Mouse (Mus musculus) intestine, embryonic 15.5 days (tissue): ENCODE data around the gene Mylk4. TPM values are rescaled to one million over a fixed set of nuclear protein-coding genes. Genes with fewer than 3 reads are reported as not detected.

Experiments
- ATAC-seq: fragments of 200-750 bp; cut with Nextera tagmentation; 2 replicates; pipeline ENCODE4 v1.8.0; 2017; ENCODE audit warnings: moderate TSS enrichment, moderate library complexity
- H3K27ac ChIP-seq: fragments of 300-500 bp; sonication (generic); 2 replicates; pipeline ENCODE4 v1.5.1; 2015; ENCODE audit warnings: mild to moderate bottlenecking, inconsistent platforms
- H3K27me3 ChIP-seq: fragments of 300-500 bp; sonication (generic); replicated peaks from 2 replicates; pipeline ENCODE4 v1.6.1; 2015; ENCODE audit warnings: inconsistent platforms
- H3K36me3 ChIP-seq: fragments of 300-500 bp; sonication (generic); 2 replicates; pipeline ENCODE4 v1.6.1; 2015; ENCODE audit warnings: inconsistent platforms
- H3K4me1 ChIP-seq: fragments of 300-500 bp; sonication (generic); replicated peaks from 2 replicates; pipeline ENCODE4 v1.6.1; 2015; ENCODE audit warnings: inconsistent platforms
- H3K4me2 ChIP-seq: fragments of 300-500 bp; sonication (generic); replicated peaks from 2 replicates; pipeline ENCODE4 v1.6.1; 2015; ENCODE audit warnings: mild to moderate bottlenecking, inconsistent platforms
- H3K4me3 ChIP-seq: fragments of 300-500 bp; sonication (generic); replicated peaks from 2 replicates; pipeline ENCODE4 v1.5.1; 2015; ENCODE audit warnings: inconsistent platforms
- H3K9ac ChIP-seq: fragments of 300-500 bp; sonication (generic); 2 replicates; pipeline ENCODE4 v1.6.1; 2015; ENCODE audit warnings: inconsistent platforms
- H3K9me3 ChIP-seq: fragments of 300-500 bp; sonication (generic); 2 replicates; pipeline ENCODE4 v1.6.1; 2016; ENCODE audit warnings: inconsistent platforms
- WGBS: fragments of 180-500 bp; shearing (Covaris S2); methylation state at CpG from one replicate; pipeline ENCODE4 v1.1.7; 2015; 5-methylcytosine and 5-hydroxymethylcytosine counted together
- polyA plus RNA-seq: library from polyadenylated mRNA; unstranded; fragments of >200 nt; fragmentation: Nextera tagmentation; extraction: Ambion mirVana; gene quantifications from 2 replicates; pipeline ENCODE4 v1.2.1, GENCODE M21; 2015

Gene Mylk4
- polyA plus RNA-seq, 1 experiment from 2014 or later, result 0.08 TPM

DNA sequence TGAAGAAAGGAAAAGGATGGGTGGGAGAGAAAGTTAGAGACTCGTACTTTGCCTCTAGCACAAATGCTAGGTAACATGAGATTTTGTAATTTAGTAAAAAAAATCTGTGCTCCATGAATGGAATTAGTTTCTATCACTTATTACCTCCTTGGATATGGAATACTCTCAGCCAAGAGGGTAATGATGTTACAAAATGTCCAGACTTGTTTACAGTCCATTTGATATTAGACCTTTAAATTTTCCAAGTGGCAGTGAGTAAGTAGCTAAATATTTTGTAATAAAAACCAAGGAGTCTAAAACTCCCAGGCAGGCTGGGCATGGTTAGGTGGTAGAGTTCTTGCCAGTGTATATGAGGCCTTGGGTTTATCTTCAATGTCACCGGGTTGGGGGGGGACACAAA lies 3.8 kb upstream of the Mylk4 start:
- Histone ChIP-seq H3K27me3 (no peaks in the 10 kb centered on the region), H3K36me3 (no peaks in the 10 kb centered on the region), H3K4me1 (no peaks in the 10 kb centered on the region), H3K9me3 (no peaks in the 10 kb centered on the region), H3K9ac (no peak overlapping the region), H3K4me3 (no peak overlapping the region), H3K4me2 (no peak overlapping the region), H3K27ac (no peak overlapping the region)
- WGBS, result 64% methylated on average over 2 of the region's 2 CpGs
- no peak for ATAC-seq

DNA sequence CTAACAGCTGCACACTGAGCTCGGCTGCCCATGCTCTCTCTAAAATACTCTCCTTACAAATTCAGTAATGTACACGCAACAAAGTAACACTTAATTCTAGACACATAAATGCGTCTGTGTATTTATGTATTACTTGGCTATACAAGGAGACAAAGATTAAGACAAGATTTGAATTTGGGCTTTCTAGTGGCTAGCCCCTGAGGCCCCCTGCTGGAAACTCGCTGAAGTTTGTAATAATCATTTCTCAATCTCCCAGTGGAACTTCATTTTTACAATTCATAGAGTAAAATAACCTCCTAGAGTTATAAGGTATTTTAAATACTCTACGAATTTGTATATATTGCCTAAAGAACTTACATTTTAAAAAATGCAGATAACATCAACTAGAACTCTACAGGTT lies 699 bp downstream of the Mylk4 start:
- ATAC-seq, result no peak
- Histone ChIP-seq H3K27me3 (no peaks in the 10 kb centered on the region), H3K36me3 (no peaks in the 10 kb centered on the region)

DNA sequence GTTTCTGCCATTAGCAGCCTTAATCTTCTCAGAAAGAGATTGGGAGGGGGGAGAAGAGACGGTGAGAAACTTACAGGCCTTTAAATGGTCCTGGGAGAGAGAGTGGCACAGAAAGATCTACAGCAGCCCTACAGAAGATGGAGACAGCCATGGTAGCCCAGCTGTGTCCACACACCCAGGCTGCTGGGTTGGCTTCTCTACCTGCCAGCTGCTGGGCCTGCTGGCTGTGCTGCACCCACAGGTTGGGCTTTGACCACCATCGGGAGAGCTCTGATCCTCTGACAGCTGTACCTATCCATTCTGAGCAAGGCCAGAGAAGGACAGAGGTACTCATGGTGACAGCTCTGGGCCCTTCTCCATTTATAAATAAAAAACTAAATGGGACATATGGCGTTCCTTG lies 4.9 kb downstream of the Mylk4 start:
- no peak overlapping the region for H3K9ac ChIP-seq
- 66% methylated on average over 3 of the region's 3 CpGs for WGBS
- H3K27me3 ChIP-seq, result no peaks in the 10 kb centered on the region
- no peak overlapping the region for H3K4me2 ChIP-seq
- H3K4me1 ChIP-seq, result no peaks in the 10 kb centered on the region
- H3K9me3 ChIP-seq, result no peaks in the 10 kb centered on the region
- no peaks in the 10 kb centered on the region for H3K36me3 ChIP-seq
- no peak for ATAC-seq
- H3K4me3 ChIP-seq, result no peak overlapping the region
- no peak overlapping the region for H3K27ac ChIP-seq

More for the DNA sequence above, 699 bp downstream of the Mylk4 start:
- no peak overlapping the region for H3K4me2 ChIP-seq
- no peak overlapping the region for H3K27ac ChIP-seq
- 65% methylated on average over 5 of the region's 5 CpGs for WGBS
- H3K9me3 ChIP-seq, result no peaks in the 10 kb centered on the region
- no peaks in the 10 kb centered on the region for H3K4me1 ChIP-seq
- H3K9ac ChIP-seq, result no peak overlapping the region
- H3K4me3 ChIP-seq, result no peak overlapping the region

- Histone ChIP-seq H3K4me3 (no peak overlapping the region), H3K4me2 (no peak overlapping the region), H3K27me3 (no peaks in the 10 kb centered on the region), H3K4me1 (no peaks in the 10 kb centered on the region), H3K9me3 (no peaks in the 10 kb centered on the region), H3K27ac (no peak overlapping the region), H3K36me3 (no peaks in the 10 kb centered on the region), H3K9ac (no peak overlapping the region)
- ATAC-seq, result no peak
- WGBS, result 90% methylated on average over 10 of the region's 10 CpGs
Measured at GRCm38 (mm10) chr13:32776350-32776749, 7.4 kb downstream of the Mylk4 start.

GRCm38 (mm10) chr13:32775889-32776288 lies 7.9 kb downstream of the Mylk4 start:
- no peak for ATAC-seq
- H3K36me3 ChIP-seq, result no peaks in the 10 kb centered on the region

GRCm38 (mm10) chr13:32769960-32770359 lies 13.8 kb downstream of the Mylk4 start:
- no peak overlapping the region for H3K4me3 ChIP-seq
- H3K9me3 ChIP-seq, result no peaks in the 10 kb centered on the region
- no peaks in the 10 kb centered on the region for H3K4me1 ChIP-seq
- no peaks in the 10 kb centered on the region for H3K27me3 ChIP-seq
- no peaks in the 10 kb centered on the region for H3K36me3 ChIP-seq
- ATAC-seq, result no peak
- no peak overlapping the region for H3K4me2 ChIP-seq
- no peak overlapping the region for H3K9ac ChIP-seq
- H3K27ac ChIP-seq, result no peak overlapping the region
- WGBS, result 25% methylated on average over 3 of the region's 3 CpGs

More at GRCm38 (mm10) chr13:32775889-32776288, 7.9 kb downstream of the Mylk4 start:
- Histone ChIP-seq H3K27ac (no peak overlapping the region), H3K9ac (no peak overlapping the region), H3K4me2 (no peak overlapping the region), H3K4me3 (no peak overlapping the region), H3K27me3 (no peaks in the 10 kb centered on the region), H3K4me1 (no peaks in the 10 kb centered on the region), H3K9me3 (no peaks in the 10 kb centered on the region)
- WGBS, result 80% methylated on average over 9 of the region's 9 CpGs

GRCm38 (mm10) chr13:32768104-32768503 lies 15.7 kb downstream of the Mylk4 start:
- Histone ChIP-seq H3K4me3 (no peak overlapping the region), H3K36me3 (no peaks in the 10 kb centered on the region), H3K4me2 (no peak overlapping the region), H3K9ac (no peak overlapping the region), H3K27ac (no peak overlapping the region), H3K9me3 (no peaks in the 10 kb centered on the region), H3K27me3 (no peaks in the 10 kb centered on the region), H3K4me1 (no peaks in the 10 kb centered on the region)
- no peak for ATAC-seq
- WGBS, result 15% methylated on average over 4 of the region's 4 CpGs

DNA sequence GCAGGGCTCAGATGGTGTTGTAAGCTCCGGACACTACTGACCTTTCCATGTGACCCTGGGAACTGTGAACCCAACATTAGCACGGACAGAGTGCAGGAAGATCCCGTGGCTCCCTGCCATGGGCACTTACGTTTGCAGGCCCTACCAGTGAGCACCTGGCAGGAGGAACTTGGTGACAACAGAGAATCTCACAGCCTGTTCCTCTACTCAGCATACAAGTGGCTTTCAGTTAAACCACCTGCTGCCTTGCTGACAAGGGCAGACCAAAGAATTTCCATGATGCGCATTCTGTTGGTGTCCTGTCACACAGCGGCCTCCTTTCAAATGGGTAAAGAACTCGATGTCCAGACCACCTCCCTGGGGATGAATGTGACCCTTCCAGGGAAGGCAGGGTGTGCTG lies 19.3 kb downstream of the Mylk4 start:
- 40% methylated on average over 7 of the region's 7 CpGs for WGBS

DNA sequence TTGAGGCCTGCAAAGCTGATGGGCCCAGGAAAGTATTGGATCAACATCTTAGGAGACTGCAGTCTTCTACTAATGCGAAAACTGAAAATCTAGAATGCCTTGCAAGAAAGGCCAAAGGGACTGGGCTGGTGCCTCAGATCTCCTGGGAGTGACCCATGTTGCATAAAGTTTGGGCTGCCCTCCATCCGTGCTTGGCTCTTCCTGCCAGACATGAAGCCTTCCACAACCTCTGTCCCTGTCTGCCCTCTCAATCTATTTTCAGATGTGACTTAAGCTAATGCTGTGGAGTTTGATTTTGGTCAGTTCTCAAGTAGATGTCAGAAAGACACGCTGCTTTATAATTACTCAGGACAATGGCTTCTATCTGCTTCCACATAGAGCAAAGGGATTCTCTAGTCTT lies 20.6 kb downstream of the Mylk4 start:
- no peaks in the 10 kb centered on the region for H3K27me3 ChIP-seq
- H3K4me3 ChIP-seq, result no peak overlapping the region
- 83% methylated on average over 3 of the region's 3 CpGs for WGBS
- ATAC-seq, result no peak
- H3K36me3 ChIP-seq, result no peaks in the 10 kb centered on the region
- H3K4me2 ChIP-seq, result no peak overlapping the region
- H3K9me3 ChIP-seq, result no peaks in the 10 kb centered on the region
- no peak overlapping the region for H3K27ac ChIP-seq
- no peaks in the 10 kb centered on the region for H3K4me1 ChIP-seq
- no peak overlapping the region for H3K9ac ChIP-seq

More for the DNA sequence above, 19.3 kb downstream of the Mylk4 start:
- H3K4me1 ChIP-seq, result no peaks in the 10 kb centered on the region
- no peak overlapping the region for H3K27ac ChIP-seq
- ATAC-seq, result no peak
- H3K9ac ChIP-seq, result no peak overlapping the region
- H3K27me3 ChIP-seq, result no peaks in the 10 kb centered on the region
- H3K4me2 ChIP-seq, result no peak overlapping the region
- no peaks in the 10 kb centered on the region for H3K36me3 ChIP-seq
- no peak overlapping the region for H3K4me3 ChIP-seq
- H3K9me3 ChIP-seq, result no peaks in the 10 kb centered on the region

DNA sequence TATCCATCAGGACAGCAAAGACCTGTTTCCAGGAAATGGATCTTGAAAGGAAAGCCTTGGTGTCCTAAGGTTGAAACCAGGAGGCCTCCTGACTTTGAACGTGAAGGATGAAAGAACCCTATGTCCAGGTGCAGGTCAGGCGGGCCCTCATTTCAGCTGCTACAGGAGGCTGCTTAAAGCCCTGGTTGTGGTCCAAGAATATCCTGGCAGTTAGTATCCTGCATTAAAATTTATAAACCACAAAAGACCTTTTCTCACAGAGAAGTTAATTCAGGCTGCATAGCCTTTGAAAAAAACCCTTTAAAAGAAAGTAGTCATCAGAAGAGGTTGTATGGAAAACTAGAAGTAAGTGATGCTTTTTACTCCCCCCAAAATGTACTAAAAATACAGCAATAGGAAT lies 23.0 kb downstream of the Mylk4 start:
- Histone ChIP-seq H3K4me3 (no peak overlapping the region), H3K36me3 (no peaks in the 10 kb centered on the region), H3K9ac (no peak overlapping the region), H3K4me2 (no peak overlapping the region), H3K9me3 (no peaks in the 10 kb centered on the region), H3K27ac (no peak overlapping the region), H3K27me3 (no peaks in the 10 kb centered on the region), H3K4me1 (no peaks in the 10 kb centered on the region)
- WGBS, result 79% methylated on average over 2 of the region's 2 CpGs
- no peak for ATAC-seq

- Histone ChIP-seq H3K9ac (no peak overlapping the region), H3K4me1 (no peaks in the 10 kb centered on the region), H3K9me3 (no peaks in the 10 kb centered on the region), H3K27me3 (no peaks in the 10 kb centered on the region), H3K4me3 (no peak overlapping the region), H3K36me3 (no peaks in the 10 kb centered on the region), H3K27ac (no peak overlapping the region), H3K4me2 (no peak overlapping the region)
- ATAC-seq, result no peak
- WGBS, result 22% methylated on average over 4 of the region's 4 CpGs
Measured at GRCm38 (mm10) chr13:32759036-32759435, 24.7 kb downstream of the Mylk4 start.

GRCm38 (mm10) chr13:32752066-32752657 lies 31.6 kb downstream of the Mylk4 start:
- ATAC-seq, result no peak

GRCm38 (mm10) chr13:32750507-32750906 lies 33.2 kb downstream of the Mylk4 start:
- Histone ChIP-seq H3K27me3 (no peaks in the 10 kb centered on the region), H3K4me1 (no peaks in the 10 kb centered on the region), H3K4me3 (no peak overlapping the region), H3K4me2 (no peak overlapping the region), H3K36me3 (no peaks in the 10 kb centered on the region), H3K27ac (no peak overlapping the region), H3K9me3 (no peaks in the 10 kb centered on the region), H3K9ac (no peak overlapping the region)
- ATAC-seq, result no peak
- WGBS, result 88% methylated on average over 1 of the region's 1 CpGs

More at GRCm38 (mm10) chr13:32752066-32752657, 31.6 kb downstream of the Mylk4 start:
- Histone ChIP-seq H3K4me1 (no peaks in the 10 kb centered on the region), H3K9ac (no peak overlapping the region), H3K27ac (no peak overlapping the region), H3K36me3 (no peaks in the 10 kb centered on the region), H3K4me3 (no peak overlapping the region), H3K4me2 (no peak overlapping the region), H3K27me3 (no peaks in the 10 kb centered on the region), H3K9me3 (no peaks in the 10 kb centered on the region)
- 27% methylated on average over 4 of the region's 4 CpGs for WGBS
